Comparison of ENCODE assay signal across 27 mouse cellular contexts in the genomic region with DNA sequence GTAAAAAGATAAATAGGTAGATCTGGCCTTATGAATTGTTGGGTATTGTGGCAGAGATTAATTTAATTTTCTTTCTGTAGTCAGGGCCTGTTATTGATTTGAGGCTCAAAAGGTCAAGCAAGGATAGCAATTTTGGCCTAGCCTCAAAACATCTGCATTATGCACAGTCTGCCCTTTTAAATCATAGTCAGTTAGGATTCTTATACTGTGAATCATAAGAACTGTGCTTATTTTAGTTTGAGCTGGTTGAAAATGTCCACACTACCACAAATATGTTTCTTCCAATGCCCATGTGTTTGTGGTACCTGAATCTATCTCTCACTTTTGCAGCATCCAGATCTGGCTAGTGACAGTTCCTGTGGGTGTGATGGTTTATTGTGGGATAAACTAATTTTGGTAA. TPM values are rescaled to one million over a fixed set of nuclear protein-coding genes. Genes with fewer than 3 reads are reported as not detected.
DNase-seq lines count a peak whose midpoint lies in the region; ATAC-seq lines count a peak whose summit lies in the region.
"Had no signal": no experiment of that assay in that cellular context is flagged by ENCODE, and none has a peak within 500 bp of the region (broad histone marks: within the 10 kb centered on the region; RNA-seq: fewer than 3 reads in every experiment).

No protein-coding gene starts in this region.

- H3K36me3 ChIP-seq in heart, embryonic 11.5 days (ENCODE audit: control insufficient read depth, insufficient read depth, low read length), result no peaks in the 10 kb centered on the region
- H3K36me3 ChIP-seq: forebrain, embryonic 10.5 days; heart, embryonic 13.5 days had no signal

- DNase-seq in frontal cortex, postnatal 14 days (ENCODE audit: low spot score in 2 of 2), result no peak
- DNase-seq in NIH3T3 (ENCODE audit: low read depth), result peak; percentile 63
- peak; percentile 27 for DNase-seq in fibroblast of lung, adult 2 months (ENCODE audit: low read depth)
- no peak for DNase-seq in urinary bladder, adult 18-20 months (ENCODE audit: low spot score in 2 of 2)
- DNase-seq: adrenal gland, postnatal 10 days; cerebellum, adult 11-12 months; cerebellum, adult 8-10 months; cerebellum, postnatal 14 days; gastrocnemius, postnatal 25 days; heart, adult 18-20 months; heart, postnatal 14 days; heart, postnatal 4 days; kidney, adult 18-20 months had no signal

- H3K27me3 ChIP-seq in heart, embryonic 11.5 days (ENCODE audit: control insufficient read depth, insufficient read depth, low read length), result no peaks in the 10 kb centered on the region
- H3K27me3 ChIP-seq: forebrain, embryonic 13.5 days; heart, embryonic 13.5 days had no signal

- no peak overlapping the region for H3K4me3 ChIP-seq in heart, embryonic 11.5 days (ENCODE audit: low read depth, low read length)
- H3K4me3 ChIP-seq: erythroblast, embryonic 14.5 days; forebrain, embryonic 10.5 days; forebrain, embryonic 13.5 days; heart, embryonic 13.5 days had no signal

- peaks cover 4% of the 10 kb centered on the region for H3K4me1 ChIP-seq in heart, embryonic 11.5 days (ENCODE audit: control insufficient read depth, insufficient read depth, low read length)

- H3K9ac ChIP-seq in heart, embryonic 11.5 days (ENCODE audit: low read depth, low read length), result no peak overlapping the region
- H3K9ac ChIP-seq: forebrain, embryonic 13.5 days; heart, embryonic 13.5 days; hindbrain, embryonic 14.5 days had no signal

- ATAC-seq in frontal cortex, adult (ENCODE audit: low TSS enrichment), result peak; percentile 44; the same call in 1 of the 2 replicates
- no peak for ATAC-seq in heart, embryonic 11.5 days (replicated peaks; ENCODE audit: insufficient number of reproducible peaks, low FRiP score, low TSS enrichment)
- ATAC-seq: activated CD4-positive, CD25-positive, alpha-beta regulatory T cell, adult 4 months; CD4-positive, CD25-positive, alpha-beta regulatory T cell, adult 4 months; forebrain, embryonic 13.5 days; forebrain, embryonic 16.5 days; hindbrain, postnatal 0 days; inflammation-experienced regulatory T-cells, adult 6 months; intestine, embryonic 16.5 days had no signal

- H3K9me3 ChIP-seq in heart, embryonic 11.5 days (replicated peaks; ENCODE audit: control insufficient read depth, low read length), result no peaks in the 10 kb centered on the region
- H3K9me3 ChIP-seq: forebrain, embryonic 10.5 days; forebrain, embryonic 13.5 days; heart, embryonic 13.5 days had no signal

- no peak overlapping the region for H3K4me2 ChIP-seq in heart, embryonic 11.5 days
- H3K4me2 ChIP-seq: forebrain, embryonic 13.5 days; heart, embryonic 13.5 days; hindbrain, embryonic 14.5 days had no signal

- H3K27ac ChIP-seq in heart, embryonic 11.5 days (ENCODE audit: low read depth, low read length), result no peak overlapping the region
- H3K27ac ChIP-seq: forebrain, embryonic 10.5 days; forebrain, embryonic 13.5 days; heart, embryonic 13.5 days; hindbrain, embryonic 14.5 days; hindbrain, postnatal 0 days had no signal

RNA-seq across cellular contexts. Expression of a gene that starts 4.7 kb away (rescaled TPM):
- polyA plus RNA-seq in heart, embryonic 11.5 days (2014; fragmentation: Nextera tagmentation; extraction: Ambion mirVana), result 0.42 and 0.43 TPM in 2 replicates
- polyA plus RNA-seq: activated CD4-positive, CD25-positive, alpha-beta regulatory T cell, adult 4 months; CD4-positive, CD25-positive, alpha-beta regulatory T cell, adult 4 months; erythroblast, embryonic 14.5 days; inflammation-experienced regulatory T-cells, adult 6 months had no signal

RNA-seq across cellular contexts. Expression of a gene that starts 37.5 kb away (rescaled TPM):
- polyA plus RNA-seq in heart, embryonic 11.5 days (2014; fragmentation: Nextera tagmentation; extraction: Ambion mirVana), result 0.09 and 0.11 TPM in 2 replicates
- polyA plus RNA-seq: activated CD4-positive, CD25-positive, alpha-beta regulatory T cell, adult 4 months; C2C12; CD4-positive, CD25-positive, alpha-beta regulatory T cell, adult 4 months; erythroblast, embryonic 14.5 days; inflammation-experienced regulatory T-cells, adult 6 months had no signal

Comparison
In these comparisons a context has a peak if more than half of its experiments do, and no peak if none do; other contexts are left out.
1. DNase-seq: peak in NIH3T3 (single experiment) and fibroblast of lung, adult 2 months (single experiment); none in frontal cortex, postnatal 14 days (0 of 2) and urinary bladder, adult 18-20 months (0 of 2).